In the genomic region with DNA sequence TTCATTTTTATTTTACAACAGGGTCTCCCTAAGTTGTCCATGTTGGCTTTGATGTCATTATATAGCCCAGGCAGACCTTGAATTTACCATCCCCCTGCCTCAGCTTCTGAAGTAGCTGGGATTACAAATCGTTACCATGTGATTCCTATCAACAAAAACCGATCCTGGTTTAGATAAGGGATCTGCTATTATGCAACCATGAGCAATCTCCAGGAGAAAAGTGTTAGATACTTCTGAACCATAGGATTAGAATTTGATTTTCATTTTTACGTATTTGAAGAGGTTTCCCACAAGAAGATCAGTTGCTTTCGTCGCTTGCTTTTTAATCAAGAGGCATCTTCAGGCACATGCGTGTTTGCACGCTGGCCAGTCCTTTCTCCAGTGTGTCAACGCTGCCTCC, we compare ENCODE assay signal across 50 mouse cellular contexts. TPM values are rescaled to one million over a fixed set of nuclear protein-coding genes. Genes with fewer than 3 reads are reported as not detected.
"Had no signal": no experiment of that assay in that cellular context is flagged by ENCODE, and none has a peak within 500 bp of the region (broad histone marks: within the 10 kb centered on the region; RNA-seq: fewer than 3 reads in every experiment).

No protein-coding gene starts in this region.

- H3K4me3 ChIP-seq: heart, embryonic 10.5 days; heart, embryonic 12.5 days; heart, embryonic 13.5 days; heart, embryonic 15.5 days; hindbrain, embryonic 10.5 days; hindbrain, embryonic 12.5 days; hindbrain, embryonic 13.5 days; hindbrain, embryonic 15.5 days; intestine, embryonic 15.5 days; kidney, embryonic 15.5 days; layer of hippocampus, adult 2 months had no signal

- H3K4me2 ChIP-seq: heart, embryonic 11.5 days; heart, embryonic 12.5 days; heart, embryonic 13.5 days; heart, embryonic 15.5 days; hindbrain, embryonic 12.5 days; hindbrain, embryonic 14.5 days; hindbrain, embryonic 15.5 days; intestine, embryonic 15.5 days had no signal

- H3K36me3 ChIP-seq: heart, embryonic 10.5 days; heart, embryonic 12.5 days; heart, embryonic 13.5 days; heart, embryonic 15.5 days; hindbrain, embryonic 10.5 days; hindbrain, embryonic 12.5 days; hindbrain, embryonic 13.5 days; hindbrain, embryonic 15.5 days; intestine, embryonic 15.5 days; kidney, embryonic 15.5 days had no signal

- H3K4me1 ChIP-seq: heart, embryonic 10.5 days; heart, embryonic 12.5 days; heart, embryonic 13.5 days; heart, embryonic 15.5 days; hindbrain, embryonic 12.5 days; hindbrain, embryonic 15.5 days; intestine, embryonic 15.5 days had no signal

- H3K9ac ChIP-seq: heart, embryonic 12.5 days; heart, embryonic 13.5 days; heart, embryonic 15.5 days; hindbrain, embryonic 12.5 days; hindbrain, embryonic 13.5 days; hindbrain, embryonic 14.5 days; hindbrain, embryonic 15.5 days; intestine, embryonic 15.5 days; kidney, embryonic 15.5 days had no signal

- H3K9me3 ChIP-seq: heart, embryonic 10.5 days; hindbrain, embryonic 12.5 days; hindbrain, embryonic 15.5 days; intestine, embryonic 15.5 days; kidney, embryonic 15.5 days had no signal

- DNase-seq: heart, postnatal 10 days; heart, postnatal 14 days; heart, postnatal 36 days; heart, postnatal 4 days; kidney, adult 11 months; kidney, adult 18-20 months; kidney, adult 2 months; kidney, adult 8-10 months; kidney, adult 9 months; kidney, postnatal 10 days; kidney, postnatal 14 days; kidney, postnatal 25 days; kidney, postnatal 36 days; kidney, postnatal 4 days; layer of hippocampus, adult 9-11 months; layer of hippocampus, postnatal 36 days had no signal

- H3K27me3 ChIP-seq: heart, embryonic 12.5 days; heart, embryonic 13.5 days; heart, embryonic 15.5 days; hindbrain, embryonic 12.5 days; hindbrain, embryonic 13.5 days; hindbrain, embryonic 15.5 days; intestine, embryonic 15.5 days; kidney, embryonic 15.5 days had no signal

- H3K27ac ChIP-seq: heart, embryonic 10.5 days; heart, embryonic 13.5 days; heart, embryonic 15.5 days; hindbrain, embryonic 10.5 days; hindbrain, embryonic 12.5 days; hindbrain, embryonic 13.5 days; hindbrain, embryonic 14.5 days; hindbrain, embryonic 15.5 days; hindbrain, postnatal 0 days; intestine, embryonic 15.5 days; kidney, embryonic 15.5 days; kidney, postnatal 0 days; layer of hippocampus, adult 2 months had no signal

- ATAC-seq: hindbrain, embryonic 16.5 days; hindbrain, postnatal 0 days; inflammation-experienced regulatory T-cells, adult 6 months; intestine, embryonic 15.5 days; intestine, embryonic 16.5 days; intestine, postnatal 0 days had no signal

RNA-seq across cellular contexts. Expression of a gene that starts 44.7 kb away (rescaled TPM):
- total RNA-seq: heart, postnatal 10 days; heart, postnatal 14 days; heart, postnatal 25 days; heart, postnatal 36 days; heart, postnatal 4 days; hematopoietic stem cell, adult 5-6 weeks; hindbrain, postnatal 0 days; layer of hippocampus, adult 18-20 months; layer of hippocampus, adult 2 months; layer of hippocampus, adult 8-10 months; layer of hippocampus, postnatal 10 days; layer of hippocampus, postnatal 14 days; layer of hippocampus, postnatal 25 days; layer of hippocampus, postnatal 36 days; left cerebral cortex, adult 18-20 months had no signal
- polyA plus RNA-seq: heart, embryonic 10.5 days; heart, embryonic 12.5 days; heart, embryonic 14.5 days; heart, embryonic 15.5 days; heart, embryonic 16.5 days; heart, postnatal 0 days; hindbrain, embryonic 10.5 days; hindbrain, embryonic 12.5 days; hindbrain, embryonic 13.5 days; hindbrain, embryonic 14.5 days; hindbrain, embryonic 15.5 days; hindbrain, embryonic 16.5 days; hindbrain, postnatal 0 days; inflammation-experienced regulatory T-cells, adult 6 months; intestine, embryonic 14.5 days; intestine, embryonic 15.5 days; intestine, embryonic 16.5 days; intestine, postnatal 0 days; kidney, adult 2 months; kidney, embryonic 14.5 days; kidney, embryonic 15.5 days; kidney, embryonic 16.5 days; kidney, postnatal 0 days; large intestine, adult 2 months had no signal
